Mouse (Mus musculus) CH12.LX (cell line): Measurements from ENCODE around the gene Tomm6. TPM values are rescaled to one million over a fixed set of nuclear protein-coding genes. Genes with fewer than 3 reads are reported as not detected.

Source experiments
- DNase-seq: peaks from one replicate; pipeline ENCODE4 v3.0.0-alpha.2; 2013; ENCODE audit errors: extremely low read depth
- H3K27ac ChIP-seq: 2 replicates; pipeline ENCODE4 v1.5.1; 2012; ENCODE audit warnings: low read depth, mild to moderate bottlenecking, control low read depth, moderate library complexity; ENCODE audit not compliant: insufficient read depth
- H3K27me3 ChIP-seq: replicated peaks from 2 replicates; pipeline ENCODE3; 2012; ENCODE audit warnings: inconsistent platforms
- H3K36me3 ChIP-seq, 2 experiments: replicated peaks in 1 of 2; 2 replicates each; pipeline versions ENCODE3 to v1.6.1; 2012; ENCODE audit warnings: inconsistent platforms in 1 of 2, low read length in 1 of 2, mild to moderate bottlenecking in 1 of 2, mixed read lengths in 1 of 2, moderate library complexity in 1 of 2; ENCODE audit not compliant: control insufficient read depth in 1 of 2, insufficient read depth in 1 of 2
- H3K4me1 ChIP-seq, 2 experiments: 2 replicates each; pipeline ENCODE4 v1.6.1; 2012; ENCODE audit warnings: inconsistent platforms in 1 of 2, moderate library complexity in 1 of 2; ENCODE audit not compliant: insufficient read depth in 2 of 2, control insufficient read depth in 1 of 2
- H3K4me2 ChIP-seq: 2 replicates; pipeline ENCODE4 v1.6.1; 2012; ENCODE audit warnings: low read depth, mild to moderate bottlenecking, control low read depth; ENCODE audit not compliant: poor library complexity, insufficient read depth, severe bottlenecking
- H3K4me3 ChIP-seq, 3 experiments: fragments of 150-350 bp in 1 of 3; sonication (generic) in 1 of 3; replicated peaks in 1 of 3; 2 replicates each; pipeline versions ENCODE3 to v1.5.1; 2011 to 2012; ENCODE audit warnings: low read depth in 2 of 3, low read length in 2 of 3, mild to moderate bottlenecking in 2 of 3, moderate library complexity in 2 of 3, control low read depth in 1 of 3, improper control_type of control experiment in 1 of 3, inconsistent platforms in 1 of 3, mixed read lengths in 1 of 3; ENCODE audit not compliant: poor library complexity in 1 of 3
- H3K79me2 ChIP-seq: replicated peaks from 2 replicates; pipeline ENCODE4 v1.6.1; 2012; ENCODE audit warnings: mild to moderate bottlenecking, moderate library complexity; ENCODE audit not compliant: control insufficient read depth, poor library complexity, insufficient read depth, severe bottlenecking; ENCODE audit errors: extremely low read depth
- H3K9ac ChIP-seq: 2 replicates; pipeline ENCODE4 v1.6.1; 2012; ENCODE audit warnings: low read depth, mild to moderate bottlenecking, control low read depth, moderate library complexity; ENCODE audit not compliant: insufficient read depth
- H3K9me3 ChIP-seq: replicated peaks from 2 replicates; pipeline ENCODE3; 2012; ENCODE audit warnings: low read length, inconsistent platforms, mixed read lengths
- CHD1 ChIP-seq: IDR thresholded peaks from 2 replicates; pipeline ENCODE4 v1.6.1; 2012; ENCODE audit warnings: low read depth, low read length, improper control_type of control experiment, inconsistent platforms
- CHD2 ChIP-seq: IDR thresholded peaks from 2 replicates; pipeline ENCODE4 v1.6.1; 2011; ENCODE audit warnings: low read length, improper control_type of control experiment
- CTCF ChIP-seq, 2 experiments: IDR thresholded peaks in 1 of 2; conservative IDR thresholded peaks in 1 of 2; 2 replicates each; pipeline ENCODE4 v1.5.1; 2011 to 2012; ENCODE audit warnings: low read depth in 2 of 2, low read length in 2 of 2, improper control_type of control experiment in 1 of 2, inconsistent platforms in 1 of 2, mild to moderate bottlenecking in 1 of 2, moderate library complexity in 1 of 2
- E2F4 ChIP-seq: IDR thresholded peaks from 2 replicates; pipeline ENCODE4 v1.6.1; 2011; ENCODE audit warnings: low read depth, low read length, improper control_type of control experiment; ENCODE audit not compliant: insufficient replicate concordance
- JUN ChIP-seq: IDR thresholded peaks from 2 replicates; pipeline ENCODE4 v1.6.1; 2011; ENCODE audit warnings: low read depth, mild to moderate bottlenecking, low read length, improper control_type of control experiment, moderate library complexity; ENCODE audit not compliant: insufficient read depth
- KAT2A ChIP-seq: IDR thresholded peaks from 2 replicates; pipeline ENCODE4 v1.6.1; 2012; ENCODE audit warnings: low read length, improper control_type of control experiment, inconsistent platforms; ENCODE audit not compliant: insufficient replicate concordance
- MAFK ChIP-seq: IDR thresholded peaks from 2 replicates; pipeline ENCODE4 v1.6.1; 2011; ENCODE audit warnings: low read length, improper control_type of control experiment; ENCODE audit not compliant: insufficient replicate concordance
- MAX ChIP-seq: IDR thresholded peaks from 2 replicates; pipeline ENCODE4 v1.6.1; 2011; ENCODE audit warnings: low read length, improper control_type of control experiment
- MXI1 ChIP-seq: IDR thresholded peaks from 2 replicates; pipeline ENCODE4 v1.6.1; 2011; ENCODE audit warnings: mild to moderate bottlenecking, low read depth, low read length, improper control_type of control experiment
- PAX5 ChIP-seq: IDR thresholded peaks from 2 replicates; pipeline ENCODE4 v1.6.1; 2012; ENCODE audit warnings: low read length, inconsistent platforms, mixed read lengths
- POLR2AphosphoS2 ChIP-seq: IDR thresholded peaks from 2 replicates; pipeline ENCODE4 v1.6.1; 2011; ENCODE audit warnings: low read depth, low read length, improper control_type of control experiment
- RCOR1 ChIP-seq: conservative IDR thresholded peaks from 2 replicates; pipeline ENCODE4 v1.6.1; 2012; ENCODE audit warnings: low read depth, mild to moderate bottlenecking, inconsistent platforms, low read length, improper control_type of control experiment
- SIN3A ChIP-seq: IDR thresholded peaks from 2 replicates; pipeline ENCODE4 v1.6.1; 2012; ENCODE audit warnings: low read length, improper control_type of control experiment, inconsistent platforms
- SMC3 ChIP-seq: IDR thresholded peaks from 2 replicates; pipeline ENCODE4 v1.6.1; 2011; ENCODE audit warnings: low read depth, low read length, improper control_type of control experiment
- TBP ChIP-seq: conservative IDR thresholded peaks from 2 replicates; pipeline ENCODE4 v1.6.1; 2011; ENCODE audit warnings: low read depth, low read length, improper control_type of control experiment
- TCF12 ChIP-seq: IDR thresholded peaks from 2 replicates; pipeline ENCODE4 v1.6.1; 2014; ENCODE audit warnings: low read depth, mild to moderate bottlenecking, inconsistent platforms, low read length, improper control_type of control experiment
- USF2 ChIP-seq: conservative IDR thresholded peaks from 2 replicates; pipeline ENCODE4 v1.6.1; 2011; ENCODE audit warnings: low read depth, low read length, improper control_type of control experiment
- dilution Hi-C: fragments of 300-500 bp; cut with MboI; formaldehyde crosslinking; loops from 2 replicates; pipeline ENCODE4 v1.14.3; 2020; ENCODE audit warnings: low sequenced_read_pairs; ENCODE audit not compliant: extremely low pct_unique_long_range_greater_than_20kb, extremely low pct_ligation_motif_present
- in situ Hi-C: fragments of 300-500 bp; cut with MboI; formaldehyde crosslinking; loops from 3 replicates; pipeline ENCODE4 v1.14.3; 2019; ENCODE audit warnings: low sequenced_read_pairs, low pct_ligation_motif_present, low pct_unique_long_range_greater_than_20kb, mixed read lengths
- polyA plus RNA-seq: library from polyadenylated mRNA; unstranded; fragments of >175 nt; gene quantifications from 2 replicates; pipeline ENCODE4 v1.2.1, GENCODE M21; 2012; ENCODE audit warnings: low read depth; ENCODE audit not compliant: insufficient read length
- total RNA-seq, 2 experiments: library from RNA; depleted of rRNA; stranded (reverse); fragments of 300-350 nt in 1 of 2; fragments of >200 nt in 1 of 2; gene quantifications; 2 replicates each; pipeline ENCODE4 v1.2.3; 2012 to 2014

Tomm6 gene
- total and polyA plus RNA-seq, 3 experiments, result 26.4 to 424 (median 46.1) TPM

DNA sequence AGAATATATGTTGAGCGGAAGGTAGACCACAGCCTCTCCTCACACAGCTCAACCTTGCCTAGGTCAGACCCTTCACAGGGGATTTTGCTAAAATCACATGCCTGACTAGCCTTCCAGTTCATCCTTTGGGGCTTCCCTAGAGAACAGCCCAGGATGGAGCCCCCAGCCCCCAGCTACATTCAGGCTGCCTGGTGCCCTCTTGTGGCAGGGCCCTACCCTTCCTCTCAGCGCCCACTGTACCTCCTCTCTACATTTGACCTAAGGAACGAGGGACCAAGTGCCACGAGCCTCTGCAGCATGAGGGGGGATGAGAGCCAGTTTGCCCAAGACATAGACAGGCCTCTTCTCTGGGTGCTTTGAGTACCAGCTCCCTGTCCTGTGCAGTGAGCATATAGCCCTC, 16.5 kb upstream of the Tomm6 start:
- H3K27ac ChIP-seq, result no peak overlapping the region
- DNase-seq, result no peak
- H3K4me2 ChIP-seq, result no peak overlapping the region
- TF ChIP-seq MAFK (no peak), CTCF (conservative IDR thresholded peaks at IDR 0.05 in 1 of 2, IDR thresholded peaks at IDR 0.05 in 1 of 2; ENCODE audit: low read depth in 2 of 2, low read length in 2 of 2) (peak in 1 of 2 experiments; percentile 39; a peak in 2 of 4 replicates), SMC3 (peak; percentile 21), RCOR1 (no peak), MXI1 (no peak), POLR2AphosphoS2 (no peak), CHD2 (no peak)
- H3K79me2 ChIP-seq, result no peaks in the 10 kb centered on the region
- peaks cover 2 to 11% of the 10 kb centered on the region in 2 experiments for H3K36me3 ChIP-seq
- H3K9ac ChIP-seq, result no peak overlapping the region
- H3K4me3 ChIP-seq, result no peak overlapping the region
- H3K27me3 ChIP-seq, result peaks cover 19% of the 10 kb centered on the region
- dilution Hi-C loops (no loop called here), in situ Hi-C loops (no loop called here)
- no peaks in the 10 kb centered on the region for H3K9me3 ChIP-seq
- no peaks in the 10 kb centered on the region for H3K4me1 ChIP-seq

DNA sequence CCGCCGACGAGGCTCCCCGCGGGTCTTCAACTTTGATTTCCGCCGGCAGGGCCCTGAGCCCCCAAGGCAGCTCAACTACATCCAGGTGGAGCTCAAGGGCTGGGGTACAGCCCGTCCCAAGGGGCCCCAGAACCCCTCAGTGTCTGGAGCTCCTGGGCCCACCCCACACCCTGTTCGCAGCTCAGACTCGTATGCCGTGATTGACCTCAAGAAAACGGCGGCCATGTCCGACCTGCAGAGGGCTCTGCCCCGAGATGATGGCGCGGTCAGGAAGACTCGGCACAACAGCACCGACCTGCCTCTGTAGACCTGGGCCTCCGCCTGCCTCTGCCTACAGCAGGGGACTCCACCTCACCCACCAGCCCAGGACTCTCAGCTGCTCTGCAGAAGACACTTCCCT, 15.4 kb upstream of the Tomm6 start:
- H3K9ac ChIP-seq, result no peak overlapping the region
- DNase-seq, result no peak
- H3K27me3 ChIP-seq, result peaks cover 17% of the 10 kb centered on the region
- H3K4me1 ChIP-seq, result no peaks in the 10 kb centered on the region
- H3K27ac ChIP-seq, result no peak overlapping the region
- no peak overlapping the region for H3K4me2 ChIP-seq
- no peaks in the 10 kb centered on the region for H3K9me3 ChIP-seq
- dilution Hi-C loops, result no loop called here
- no peak for TF ChIP-seq MXI1
- TF ChIP-seq E2F4, result no peak
- TF ChIP-seq MAX, result no peak
- no peak for TF ChIP-seq JUN
- no peak for TF ChIP-seq USF2
- TF ChIP-seq TBP, result no peak
- no peak for TF ChIP-seq SIN3A
- TF ChIP-seq CHD1, result no peak
- TF ChIP-seq TCF12, result no peak
- TF ChIP-seq PAX5, result no peak
- no peak for TF ChIP-seq KAT2A
- peaks cover 2 to 15% of the 10 kb centered on the region in 2 experiments for H3K36me3 ChIP-seq
- H3K4me3 ChIP-seq, result no peak overlapping the region
- in situ Hi-C loops, result no loop called here
- no peaks in the 10 kb centered on the region for H3K79me2 ChIP-seq
